Mouse (Mus musculus) liver, embryonic 14.5 days (tissue): Measurements from ENCODE around the gene Rhno1. TPM values are rescaled to one million over a fixed set of nuclear protein-coding genes. Genes with fewer than 3 reads are reported as not detected.

Source experiments
- ATAC-seq: fragments of 200-750 bp; cut with Nextera tagmentation; 2 replicates; pipeline ENCODE4 v1.8.0; 2017; ENCODE audit warnings: moderate number of reproducible peaks, mild to moderate bottlenecking, moderate library complexity; ENCODE audit not compliant: insufficient read depth
- DNase-seq, 3 experiments: peaks; one replicate each; pipeline ENCODE4 v3.0.0-alpha.2; 2012 to 2013; ENCODE audit warnings: low read depth in 3 of 3, low spot score in 3 of 3
- H3K27ac ChIP-seq: fragments of 300-500 bp; sonication (generic); 2 replicates; pipeline ENCODE4 v1.5.1; 2014; ENCODE audit warnings: moderate library complexity, mild to moderate bottlenecking, control low read depth, inconsistent platforms
- H3K27me3 ChIP-seq: fragments of 300-500 bp; sonication (generic); 2 replicates; pipeline ENCODE4 v1.6.1; 2014; ENCODE audit warnings: mild to moderate bottlenecking, low read length, moderate library complexity; ENCODE audit not compliant: control insufficient read depth, insufficient read depth
- H3K36me3 ChIP-seq: fragments of 300-500 bp; sonication (generic); replicated peaks from 2 replicates; pipeline ENCODE4 v1.6.1; 2014; ENCODE audit warnings: low read depth; ENCODE audit not compliant: control insufficient read depth, insufficient read depth
- H3K4me1 ChIP-seq, 2 experiments: fragments of 200-500 bp in 1 of 2; fragments of 300-500 bp in 1 of 2; sonication (generic) in 1 of 2; replicated peaks; 2 replicates each; pipeline ENCODE4 v1.6.1; 2012 to 2014; ENCODE audit warnings: antibody characterized with exemption in 1 of 2, inconsistent platforms in 1 of 2, low read length in 1 of 2; ENCODE audit not compliant: control insufficient read depth in 2 of 2, insufficient read depth in 2 of 2
- H3K4me2 ChIP-seq: fragments of 300-500 bp; sonication (generic); 2 replicates; pipeline ENCODE4 v1.6.1; 2014; ENCODE audit warnings: low read depth, mild to moderate bottlenecking, control low read depth, moderate library complexity
- H3K4me3 ChIP-seq, 2 experiments: fragments of 200-500 bp in 1 of 2; fragments of 300-500 bp in 1 of 2; sonication (generic) in 1 of 2; 2 replicates each; pipeline ENCODE4 v1.5.1; 2012 to 2014; ENCODE audit warnings: low read depth in 2 of 2, low read length in 2 of 2, mild to moderate bottlenecking in 2 of 2, control low read depth in 1 of 2, inconsistent platforms in 1 of 2, moderate library complexity in 1 of 2; ENCODE audit not compliant: insufficient read depth in 1 of 2
- H3K9ac ChIP-seq: fragments of 300-500 bp; sonication (generic); replicated peaks from 2 replicates; pipeline ENCODE4 v1.6.1; 2014; ENCODE audit warnings: mild to moderate bottlenecking, control low read depth, moderate library complexity
- H3K9me3 ChIP-seq: fragments of 300-500 bp; sonication (generic); 2 replicates; pipeline ENCODE4 v1.6.1; 2016; ENCODE audit warnings: low read length, mixed read lengths; ENCODE audit not compliant: control insufficient read depth
- CTCF ChIP-seq: IDR thresholded peaks from 2 replicates; pipeline ENCODE4 v1.5.1; 2016; ENCODE audit warnings: antibody characterized with exemption, low read depth, control low read depth
- EP300 ChIP-seq: IDR thresholded peaks from 2 replicates; pipeline ENCODE4 v1.6.1; 2016; ENCODE audit warnings: antibody characterized with exemption, low read depth
- WGBS: fragments of 180-500 bp; shearing (Covaris S2); extraction: QIAGEN DNeasy Blood & Tissue Kit; methylation state at CpG from one replicate; pipeline ENCODE4 v1.1.7; 2014; ENCODE audit not compliant: insufficient replicate concordance; 5-methylcytosine and 5-hydroxymethylcytosine counted together
- polyA plus RNA-seq, 2 experiments: library from polyadenylated mRNA; depleted of rRNA in 1 of 2; stranded (reverse) in 1 of 2; unstranded in 1 of 2; fragments of >200 nt; fragmentation: Nextera tagmentation in 1 of 2; extraction: Ambion mirVana in 1 of 2; gene quantifications; 2 replicates each; pipeline versions ENCODE4 v1.2.1 to v1.2.3; 2012 to 2014

The Rhno1 gene
- polyA plus RNA-seq, 2 experiments = 19.0 to 45.1 TPM

GRCm38 (mm10) chr6:128363007-128363825, 505 bp upstream of the Rhno1 start:
- Histone ChIP-seq H3K9me3 (no peaks in the 10 kb centered on the region), H3K27me3 (no peaks in the 10 kb centered on the region), H3K36me3 (peaks cover 33% of the 10 kb centered on the region), H3K27ac (peak overlapping the region; percentile 78), H3K4me2 (peak overlapping the region; percentile 91), H3K9ac (peak overlapping the region; percentile 86), H3K4me1 (peaks cover 0 to 13% of the 10 kb centered on the region in 2 experiments; a peak in 3 of 4 replicates), H3K4me3 (peak overlapping the region; percentile 66 to 67)
- ATAC-seq (peak; percentile 45), DNase-seq (no peak)
- WGBS = 2% methylated on average over 46 of the region's 46 CpGs
- no peak for TF ChIP-seq CTCF
- TF ChIP-seq EP300 = no peak

GRCm38 (mm10) chr6:128361901-128362300, 810 bp downstream of the Rhno1 start:
- H3K36me3 ChIP-seq = peaks cover 32% of the 10 kb centered on the region
- H3K4me3 ChIP-seq = peak overlapping the region; percentile 66 to 67
- WGBS = 15% methylated on average over 9 of the region's 9 CpGs
- no peak for DNase-seq
- H3K27ac ChIP-seq = peak overlapping the region; percentile 78
- H3K27me3 ChIP-seq = no peaks in the 10 kb centered on the region
- TF ChIP-seq CTCF (no peak), EP300 (no peak)
- peak overlapping the region; percentile 86 for H3K9ac ChIP-seq
- H3K4me1 ChIP-seq = peaks cover 0 to 13% of the 10 kb centered on the region in 2 experiments; a peak in 3 of 4 replicates
- H3K4me2 ChIP-seq = peak overlapping the region; percentile 91
- no peak for ATAC-seq
- no peaks in the 10 kb centered on the region for H3K9me3 ChIP-seq

- Histone ChIP-seq H3K9ac (no peak overlapping the region), H3K27me3 (peaks cover 10% of the 10 kb centered on the region), H3K27ac (no peak overlapping the region), H3K4me2 (no peak overlapping the region), H3K9me3 (no peaks in the 10 kb centered on the region), H3K4me1 (peaks cover 2 to 13% of the 10 kb centered on the region in 2 experiments; a peak in 3 of 4 replicates), H3K4me3 (no peak overlapping the region), H3K36me3 (peaks cover 20% of the 10 kb centered on the region)
- 56% methylated on average over 2 of the region's 2 CpGs for WGBS
- ATAC-seq (no peak), DNase-seq (no peak)
- TF ChIP-seq CTCF = peak; percentile 86
- TF ChIP-seq EP300 = no peak
Measured at GRCm38 (mm10) chr6:128358999-128359398, 3.7 kb downstream of the Rhno1 start.

GRCm38 (mm10) chr6:128355726-128356416, 6.8 kb downstream of the Rhno1 start, which contains the start of gene Tulp3:
Tulp3 (minus strand) TSS chr6:128355851.
- DNase-seq = peak; percentile 71 to 76 (median 74)
- Histone ChIP-seq H3K27me3 (peaks cover 10% of the 10 kb centered on the region), H3K9me3 (no peaks in the 10 kb centered on the region), H3K27ac (no peak within 1 kb of the TSS), H3K4me2 (peak within 1 kb of the TSS; percentile 79), H3K9ac (peak within 1 kb of the TSS; percentile 10), H3K36me3 (peaks cover 20% of the 10 kb centered on the region), H3K4me1 (peaks cover 2 to 5% of the 10 kb centered on the region in 2 experiments; a peak in 3 of 4 replicates), H3K4me3 (peak within 1 kb of the TSS; percentile 64 to 70)
- TF ChIP-seq EP300 (no peak), CTCF (no peak)
- under 1% methylated on average over 42 of the region's 42 CpGs for WGBS
- ATAC-seq = peak; percentile 99

GRCm38 (mm10) chr6:128355201-128355681, 7.5 kb downstream of the Rhno1 start:
- peak; percentile 64 for ATAC-seq
- under 1% methylated on average over 28 of the region's 28 CpGs for WGBS
- H3K27ac ChIP-seq = no peak overlapping the region

More at GRCm38 (mm10) chr6:128355201-128355681, 7.5 kb downstream of the Rhno1 start:
- Histone ChIP-seq H3K9ac (peak overlapping the region; percentile 10), H3K4me3 (peak overlapping the region; percentile 64 to 70), H3K4me2 (peak overlapping the region; percentile 79), H3K9me3 (no peaks in the 10 kb centered on the region), H3K36me3 (peaks cover 20% of the 10 kb centered on the region), H3K4me1 (peaks cover 2 to 3% of the 10 kb centered on the region in 2 experiments; a peak in 2 of 4 replicates), H3K27me3 (peaks cover 10% of the 10 kb centered on the region)
- no peak for DNase-seq
- TF ChIP-seq CTCF = no peak
- no peak for TF ChIP-seq EP300
